In the genomic region with DNA sequence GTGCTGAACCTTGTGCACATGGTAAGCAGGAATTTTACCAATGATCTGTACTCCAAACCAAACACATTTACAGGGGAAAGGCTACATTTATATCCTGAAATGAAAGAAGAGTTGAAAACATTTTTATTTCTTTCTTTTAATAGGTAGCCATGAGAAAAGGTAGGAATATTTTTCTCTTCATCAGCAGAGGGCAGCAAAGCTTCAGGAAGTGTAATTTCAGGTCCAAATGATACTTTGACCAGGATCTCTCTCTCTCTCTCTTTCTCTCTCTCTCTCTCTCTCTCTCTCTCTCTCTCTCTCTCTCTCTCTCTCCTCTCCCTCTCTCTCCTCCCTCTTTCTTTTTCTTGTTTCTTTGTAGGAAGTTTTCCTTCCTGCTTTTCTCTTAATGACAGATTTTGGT, we compare ENCODE assay signal across 11 mouse cellular contexts.
A peak's percentile ranks its signal among the peaks of the same experiment; 100 is the strongest.
DNase-seq lines count a peak whose midpoint lies in the region; ATAC-seq and TF ChIP-seq lines count a peak whose summit lies in the region.
"Had no signal": no experiment of that assay in that cellular context is flagged by ENCODE, and none has a peak within 500 bp of the region (broad histone marks: within the 10 kb centered on the region; RNA-seq: fewer than 3 reads in every experiment).

No protein-coding gene starts in this region.

- no peak overlapping the region for H3K4me2 ChIP-seq in kidney, embryonic 15.5 days
- H3K4me2 ChIP-seq: embryonic facial prominence, embryonic 15.5 days; neural tube, embryonic 13.5 days had no signal

- no peak for ATAC-seq in kidney, embryonic 15.5 days (replicated peaks; ENCODE audit: low FRiP score)
- ATAC-seq: activated CD4-positive, CD25-positive, alpha-beta regulatory T cell, adult 4 months had no signal

- in situ Hi-C loops in ES-E14 (cut with MboI; ENCODE audit: low sequenced_read_pairs in 2 of 2, unreplicated experiment in 2 of 2), result no loop called here

- H3K9ac ChIP-seq in kidney, embryonic 15.5 days, result no peak overlapping the region
- no peak overlapping the region for H3K9ac ChIP-seq in ES-E14 (ENCODE audit: insufficient read depth, low read depth, low read length, poor library complexity, severe bottlenecking)
- H3K9ac ChIP-seq: embryonic facial prominence, embryonic 15.5 days; neural tube, embryonic 13.5 days had no signal

- no peaks in the 10 kb centered on the region for H3K36me3 ChIP-seq in kidney, embryonic 15.5 days
- H3K36me3 ChIP-seq in ES-E14 (ENCODE audit: control insufficient read depth, insufficient read depth, low read length, poor library complexity, severe bottlenecking), result no peaks in the 10 kb centered on the region
- H3K36me3 ChIP-seq: embryonic facial prominence, embryonic 15.5 days; neural tube, embryonic 13.5 days had no signal

- H3K4me1 ChIP-seq in kidney, embryonic 15.5 days, result no peaks in the 10 kb centered on the region
- H3K4me1 ChIP-seq in ES-E14 (ENCODE audit: control insufficient read depth in 2 of 2, insufficient read depth in 2 of 2, low read length in 2 of 2, poor library complexity in 1 of 2), result no peaks in the 10 kb centered on the region
- H3K4me1 ChIP-seq: embryonic facial prominence, embryonic 15.5 days; neural tube, embryonic 13.5 days had no signal

- no peaks in the 10 kb centered on the region for H3K9me3 ChIP-seq in kidney, embryonic 15.5 days (replicated peaks)
- no peaks in the 10 kb centered on the region for H3K9me3 ChIP-seq in ES-E14 (ENCODE audit: control insufficient read depth, insufficient read depth, low read depth, low read length)
- H3K9me3 ChIP-seq: embryonic facial prominence, embryonic 15.5 days had no signal

- peak; percentile 17 for DNase-seq in kidney, adult 9 months
- DNase-seq in 416B (ENCODE audit: low read depth), result peak; percentile 51
- peak; percentile 9 for DNase-seq in ES-E14 (ENCODE audit: low read depth, low spot score)
- DNase-seq in embryo, embryonic 9.5 days (ENCODE audit: extremely low spot score), result peak; percentile 17
- no peak for DNase-seq in urinary bladder, adult 2 months (ENCODE audit: low spot score)
- no peak for DNase-seq in adrenal gland, postnatal 10 days
- DNase-seq: gastrocnemius, postnatal 36 days had no signal

- H3K27ac ChIP-seq in kidney, embryonic 15.5 days, result no peak overlapping the region
- H3K27ac ChIP-seq in ES-E14 (ENCODE audit: insufficient read depth, low read depth, low read length, poor library complexity, severe bottlenecking), result no peak overlapping the region
- H3K27ac ChIP-seq: embryonic facial prominence, embryonic 15.5 days; neural tube, embryonic 13.5 days had no signal

- no peak overlapping the region for H3K4me3 ChIP-seq in kidney, embryonic 15.5 days (replicated peaks)
- no peak overlapping the region for H3K4me3 ChIP-seq in ES-E14 (ENCODE audit: insufficient read depth in 1 of 2, low read depth in 1 of 2, low read length in 2 of 2, poor library complexity in 1 of 2, severe bottlenecking in 1 of 2)
- H3K4me3 ChIP-seq: embryonic facial prominence, embryonic 15.5 days; neural tube, embryonic 13.5 days had no signal

- no peaks in the 10 kb centered on the region for H3K27me3 ChIP-seq in kidney, embryonic 15.5 days
- H3K27me3 ChIP-seq: embryonic facial prominence, embryonic 15.5 days; neural tube, embryonic 13.5 days had no signal

TF ChIP-seq in ES-E14, 5 proteins besides CTCF, POLR2A, EP300 and RAD21:
- TF ChIP-seq ZC3H11A (IDR thresholded peaks at IDR 0.05; ENCODE audit: borderline replicate concordance, low read depth, low read length) (peak; percentile 22; the same call in 1 of the 2 replicates), HCFC1 (IDR thresholded peaks at IDR 0.05; ENCODE audit: borderline replicate concordance, insufficient read depth, low read length) (no peak)

Comparison
In these comparisons a context has a peak if more than half of its experiments do, and no peak if none do; other contexts are left out.
1. DNase-seq: peak in kidney, adult 9 months (single experiment), 416B (single experiment), ES-E14 (single experiment) and embryo, embryonic 9.5 days (single experiment); none in urinary bladder, adult 2 months (single experiment) and adrenal gland, postnatal 10 days (single experiment).